Mouse (Mus musculus) cerebellum, adult (tissue): Measurements from ENCODE around the gene Tstd3.

Source experiments
- ATAC-seq: cut with Nextera tagmentation; 2 replicates; pipeline ENCODE4 v1.9.2; 2017; ENCODE audit warnings: mild to moderate bottlenecking, moderate library complexity, mixed read lengths; ENCODE audit not compliant: insufficient number of reproducible peaks, low FRiP score, low TSS enrichment

The Tstd3 gene

GRCm38 (mm10) chr4:21766863-21767304 is at the start of gene Tstd3, which contains the start of gene Usp45:
Gene Tstd3 (minus strand): TSS chr4:21767212.
Gene Usp45 (plus strand): TSS chr4:21767156.
- ATAC-seq, result peak; percentile 99

- peak; percentile 56; the same call in 1 of the 2 replicates for ATAC-seq
These were observed 47.0 kb upstream of the Tstd3 start for GRCm38 (mm10) chr4:21814029-21814428.

- no peak for ATAC-seq
These were observed 45.6 kb upstream of the Tstd3 start for GRCm38 (mm10) chr4:21812635-21813034.

- ATAC-seq, result no peak
These were observed 43.6 kb upstream of the Tstd3 start for GRCm38 (mm10) chr4:21810608-21811007.

- ATAC-seq, result no peak
These were observed 40.2 kb upstream of the Tstd3 start for GRCm38 (mm10) chr4:21807204-21807603.

- ATAC-seq, result no peak
These were observed 34.6 kb upstream of the Tstd3 start for GRCm38 (mm10) chr4:21801620-21802019.

- ATAC-seq, result no peak
These were observed 34.0 kb upstream of the Tstd3 start for GRCm38 (mm10) chr4:21801013-21801412.

- ATAC-seq, result peak; percentile 66; the same call in 1 of the 2 replicates
These were observed 26.6 kb upstream of the Tstd3 start for GRCm38 (mm10) chr4:21793631-21794030.

GRCm38 (mm10) chr4:21789836-21790235 is 22.8 kb upstream of the Tstd3 start:
- no peak for ATAC-seq

- no peak for ATAC-seq
These were observed 21.9 kb upstream of the Tstd3 start for GRCm38 (mm10) chr4:21788903-21789302.

GRCm38 (mm10) chr4:21786268-21786667 is 19.3 kb upstream of the Tstd3 start:
- ATAC-seq, result no peak

GRCm38 (mm10) chr4:21780816-21781726 is 14.1 kb upstream of the Tstd3 start:
- no peak for ATAC-seq

- no peak for ATAC-seq
These were observed 9.9 kb upstream of the Tstd3 start for GRCm38 (mm10) chr4:21776946-21777265.

GRCm38 (mm10) chr4:21776091-21776945 is 9.3 kb upstream of the Tstd3 start:
- ATAC-seq, result peak; percentile 95

- no peak for ATAC-seq
These were observed 5.3 kb upstream of the Tstd3 start for GRCm38 (mm10) chr4:21772306-21772705.

GRCm38 (mm10) chr4:21771064-21771463 is 4.1 kb upstream of the Tstd3 start:
- ATAC-seq, result no peak

GRCm38 (mm10) chr4:21766171-21766862 is 695 bp downstream of the Tstd3 start:
- ATAC-seq, result peak; percentile 46

- no peak for ATAC-seq
These were observed 3.2 kb downstream of the Tstd3 start for GRCm38 (mm10) chr4:21763827-21764226.

- ATAC-seq, result no peak
These were observed 5.4 kb downstream of the Tstd3 start for GRCm38 (mm10) chr4:21761416-21762160.

GRCm38 (mm10) chr4:21758860-21759259 is 8.2 kb downstream of the Tstd3 start:
- ATAC-seq, result no peak
